Mouse (Mus musculus) megakaryocyte-erythroid progenitor cell, adult 5-6 weeks (primary cell): ENCODE data around the gene Ppp3ca. TPM values are rescaled to one million over a fixed set of nuclear protein-coding genes. Genes with fewer than 3 reads are reported as not detected.
"Not testable (repeated sequence)": the region's sequence is repeated elsewhere in the genome, so short reads cannot be mapped to it uniquely, and the experiment has no call there.

Experiments used
- ATAC-seq: replicated peaks from 2 replicates; pipeline ENCODE4 v1.8.0; 2016; ENCODE audit warnings: mild to moderate bottlenecking, inconsistent platforms; ENCODE audit not compliant: severe bottlenecking, poor library complexity, low FRiP score, low TSS enrichment
- total RNA-seq, 2 experiments: library from RNA; stranded (forward) in 1 of 2; stranded (reverse) in 1 of 2; fragments of 200-1000, 215-1000 nt in 1 of 2; fragments of >200 nt in 1 of 2; fragmentation: Nextera tagmentation in 1 of 2; gene quantifications; 2 replicates each; pipeline ENCODE4 v1.2.3; 2014 to 2017

Ppp3ca gene
- total RNA-seq, 2 experiments from 2014 or later = 19.6 to 20.2 TPM

- ATAC-seq = peak; percentile 55
These were observed 14.5 kb downstream of the Ppp3ca start for GRCm38 (mm10) chr3:136684191-136684958.

DNA sequence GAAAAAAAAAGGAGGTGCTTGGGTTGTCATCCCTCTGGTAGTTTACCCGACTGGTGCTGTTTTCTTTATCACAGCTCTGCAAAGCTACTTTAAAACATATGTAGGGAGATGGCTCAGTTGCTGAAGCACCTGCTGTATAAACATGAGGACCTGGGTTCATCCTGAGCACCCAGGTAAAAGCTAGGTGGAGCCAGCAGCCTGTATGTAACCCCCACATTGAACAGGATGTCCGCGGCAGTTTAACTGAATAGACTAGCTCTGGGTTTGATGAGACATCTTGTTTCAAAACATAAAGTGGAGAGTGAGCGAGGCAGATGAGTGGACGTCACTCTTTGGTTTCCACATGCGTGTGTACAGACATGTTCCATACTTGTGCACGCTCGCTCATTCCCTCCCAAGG lies 16.5 kb downstream of the Ppp3ca start:
- ATAC-seq = no peak

DNA sequence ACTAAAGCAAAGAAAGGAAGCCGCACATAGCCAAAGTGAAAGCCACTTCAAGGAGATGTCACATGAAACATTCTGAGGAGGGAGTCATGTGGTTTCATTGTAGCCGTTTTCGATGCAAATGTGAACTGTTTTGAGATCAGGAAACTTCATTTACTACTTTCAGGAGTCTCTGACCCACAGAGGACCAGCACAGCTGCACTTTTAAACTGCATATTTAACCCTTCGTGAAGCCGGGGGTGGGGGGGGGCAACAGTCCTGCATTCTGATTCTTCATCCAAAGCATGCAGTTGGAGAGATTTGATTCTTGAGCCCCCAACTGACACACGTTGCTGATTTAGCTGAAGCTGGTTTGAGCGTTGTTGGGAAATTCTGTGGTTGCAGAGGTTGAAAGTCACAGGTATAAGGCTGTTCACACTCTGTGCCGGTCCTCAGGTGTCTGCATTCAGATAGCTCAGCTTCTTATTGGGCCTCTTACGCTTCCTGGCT lies 18.2 kb downstream of the Ppp3ca start:
- ATAC-seq = no peak

- ATAC-seq = peak; percentile 69
These were observed 20.0 kb downstream of the Ppp3ca start for GRCm38 (mm10) chr3:136689793-136690543.

- no peak for ATAC-seq
These were observed 22.1 kb downstream of the Ppp3ca start for GRCm38 (mm10) chr3:136691984-136692383.

DNA sequence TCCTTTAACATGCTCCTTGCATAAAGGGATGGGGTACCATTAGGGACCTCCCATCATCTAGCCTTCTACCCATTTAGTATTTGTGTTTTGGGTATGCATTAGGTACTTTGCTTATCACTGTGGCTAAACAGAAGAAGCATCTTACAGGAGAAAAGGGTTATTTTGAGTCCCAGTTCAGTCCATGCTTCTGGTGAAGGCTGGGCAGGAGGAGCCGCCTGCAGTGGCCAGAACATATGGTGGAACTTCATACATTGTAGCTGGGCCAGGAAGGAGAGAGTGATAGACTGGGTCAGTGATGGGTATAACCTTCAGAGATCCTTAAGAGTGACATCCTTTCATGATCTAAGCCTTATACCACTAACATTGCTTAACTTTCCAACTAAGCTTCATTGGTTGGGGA lies 23.6 kb downstream of the Ppp3ca start:
- no peak for ATAC-seq

GRCm38 (mm10) chr3:136697626-136698191 lies 27.8 kb downstream of the Ppp3ca start:
- ATAC-seq = peak; percentile 80

DNA sequence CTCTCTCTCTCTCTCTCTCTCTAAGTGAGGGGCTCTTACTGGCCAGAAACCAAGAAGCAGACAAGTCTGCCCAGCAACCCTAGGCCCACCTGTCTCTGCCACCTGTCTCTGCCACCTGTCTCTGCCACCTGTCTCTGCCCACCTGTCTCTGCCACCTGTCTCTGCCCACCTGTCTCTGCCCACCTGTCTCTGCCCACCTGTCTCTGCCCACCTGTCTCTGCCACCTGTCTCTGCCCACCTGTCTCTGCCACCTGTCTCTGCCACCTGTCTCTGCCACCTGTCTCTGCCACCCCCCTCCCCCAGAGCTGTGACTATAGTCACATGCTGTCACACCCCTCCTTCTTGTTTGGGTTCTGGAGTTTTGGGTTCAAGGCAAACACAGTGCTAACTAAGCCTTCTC lies 29.8 kb downstream of the Ppp3ca start:
- ATAC-seq = not testable (repeated sequence)

DNA sequence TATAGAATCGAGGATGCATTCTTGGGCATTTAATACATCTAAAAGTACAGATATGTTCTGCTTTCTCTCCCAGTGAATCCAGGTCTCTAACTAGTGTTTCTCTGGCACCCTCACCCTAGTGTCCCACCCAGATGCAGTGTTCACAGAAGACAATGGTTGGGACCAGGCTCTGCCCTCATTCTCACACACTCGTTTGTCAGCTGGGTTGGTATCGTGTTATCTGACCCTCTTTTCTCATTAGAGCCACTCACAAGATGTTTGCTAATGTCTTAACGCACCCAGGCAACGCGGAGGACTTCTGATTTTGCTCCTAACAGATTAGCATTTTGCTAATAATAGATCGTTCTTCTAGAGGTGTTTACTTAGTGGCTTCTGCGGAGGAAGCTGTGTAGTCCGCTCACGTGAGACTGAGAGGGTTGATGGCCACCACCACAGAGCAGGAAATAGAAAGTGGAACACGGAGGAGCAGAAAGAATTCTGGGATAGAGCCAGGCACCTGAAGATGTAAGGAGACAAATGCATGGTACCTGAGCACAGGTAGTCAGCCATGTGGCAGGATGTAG lies 30.6 kb downstream of the Ppp3ca start:
- ATAC-seq = peak; percentile 76

GRCm38 (mm10) chr3:136702861-136703260 lies 32.9 kb downstream of the Ppp3ca start:
- ATAC-seq = no peak

DNA sequence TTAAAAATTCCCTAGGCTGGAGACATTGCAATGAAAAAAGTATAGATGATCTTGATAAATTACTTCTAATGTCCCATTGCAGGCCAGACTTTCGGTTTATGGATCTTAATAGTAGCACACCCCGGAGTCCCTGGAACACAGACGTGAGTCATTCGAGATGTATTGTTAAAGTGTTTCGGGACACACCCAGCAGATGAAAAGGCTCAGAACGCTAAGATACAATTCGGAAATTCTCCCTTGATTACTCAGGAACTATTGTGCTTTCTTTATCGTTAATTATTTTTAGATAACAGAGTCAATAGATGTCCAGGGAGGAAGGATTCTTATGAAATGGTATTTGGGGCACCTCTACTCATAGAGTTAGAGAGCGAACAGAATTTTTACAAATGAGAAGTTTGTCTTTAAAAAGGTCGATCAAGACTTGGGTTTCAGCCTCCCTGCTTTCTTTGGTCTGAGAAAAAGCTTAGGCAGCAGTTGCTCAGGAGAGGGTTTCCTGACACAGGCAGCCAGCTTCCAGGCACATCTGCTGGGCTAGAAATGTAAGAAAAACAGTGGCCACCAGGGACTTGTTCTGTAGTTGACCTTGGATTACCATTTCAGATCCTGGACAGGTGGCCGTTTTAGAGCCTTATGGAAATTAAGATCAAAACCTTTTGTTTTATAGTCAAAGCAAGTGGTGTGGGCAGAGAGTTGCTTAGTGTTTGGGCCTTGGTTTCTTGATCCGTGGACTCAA lies 34.8 kb downstream of the Ppp3ca start:
- ATAC-seq = no peak

GRCm38 (mm10) chr3:136706048-136706447 lies 36.1 kb downstream of the Ppp3ca start:
- no peak for ATAC-seq

DNA sequence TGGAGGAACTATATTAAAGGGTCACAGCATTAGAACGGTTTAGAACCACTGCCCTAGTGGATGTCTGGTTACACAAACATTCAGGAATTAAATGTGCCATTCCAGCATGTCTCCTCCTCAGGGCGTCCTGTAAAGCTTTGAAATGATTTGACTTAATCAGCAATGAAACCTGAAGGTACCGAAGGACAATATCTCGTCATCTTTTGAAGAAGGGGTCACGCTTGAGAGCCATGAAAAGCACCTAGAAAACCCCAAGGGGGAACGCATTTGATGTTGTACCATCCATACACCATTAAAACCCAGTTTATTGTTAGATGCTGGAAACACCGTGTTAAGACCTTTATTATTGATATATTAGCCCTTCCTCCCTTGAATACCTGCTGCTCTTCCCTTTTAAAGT lies 36.8 kb downstream of the Ppp3ca start:
- no peak for ATAC-seq

DNA sequence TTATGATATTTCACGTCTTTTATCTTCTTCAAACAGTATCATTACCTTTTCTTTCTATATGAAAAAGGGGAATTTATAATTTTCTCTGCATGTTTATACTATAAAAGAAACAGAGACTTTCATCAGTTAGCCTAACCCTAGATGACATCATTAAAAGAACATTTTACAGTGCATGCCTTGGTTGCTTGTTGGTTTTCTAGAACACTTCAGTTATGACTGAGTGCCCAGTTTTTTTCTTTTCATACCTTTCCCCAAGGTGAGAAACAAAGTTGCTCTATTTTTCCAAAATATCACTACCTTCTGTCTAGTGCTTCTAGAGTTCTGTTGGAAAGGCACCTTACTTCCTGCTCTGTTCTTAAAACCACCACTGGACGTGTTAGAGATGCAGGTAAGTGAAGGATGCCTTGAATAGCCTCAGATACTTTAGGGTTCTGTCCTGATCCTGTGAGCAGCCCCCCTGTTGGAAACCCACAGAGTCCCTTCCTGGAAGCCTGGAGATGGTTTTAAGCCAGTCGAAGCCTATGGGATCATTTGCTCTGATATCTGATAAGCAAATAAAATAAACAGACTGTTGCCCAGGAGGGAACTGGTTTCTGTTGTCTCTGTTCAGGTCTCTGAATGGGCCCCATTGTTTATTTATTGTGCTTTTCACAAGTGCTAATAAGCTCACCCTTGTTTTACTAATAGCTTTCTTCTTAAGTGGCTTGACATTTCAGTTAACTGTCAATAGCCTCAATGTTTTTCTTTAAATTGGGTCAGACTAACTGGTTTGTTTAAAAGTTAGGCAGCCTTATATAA lies 37.5 kb downstream of the Ppp3ca start:
- no peak for ATAC-seq

GRCm38 (mm10) chr3:136708230-136708629 lies 38.3 kb downstream of the Ppp3ca start:
- ATAC-seq = no peak

GRCm38 (mm10) chr3:136710310-136710906 lies 40.5 kb downstream of the Ppp3ca start:
- ATAC-seq = no peak

- no peak for ATAC-seq
These were observed 44.5 kb downstream of the Ppp3ca start for GRCm38 (mm10) chr3:136714307-136715039.

- ATAC-seq = no peak
These were observed 46.3 kb downstream of the Ppp3ca start for GRCm38 (mm10) chr3:136716247-136716646.
